Mouse (Mus musculus) heart, postnatal 0 days (tissue): ENCODE measurements at regions not wholly inside any gene's neighbourhood (a gene's known extent, or its start where the extent isn't known, plus 50 kb on each side); places are given as distances from the start of the nearest gene placed in this dataset.

Experiments
- CTCF ChIP-seq: IDR thresholded peaks from 2 replicates; pipeline ENCODE4 v1.5.1; 2016; ENCODE audit warnings: antibody characterized with exemption, control low read depth, low read depth
- EP300 ChIP-seq: IDR thresholded peaks from 2 replicates; pipeline ENCODE4 v1.6.1; 2016; ENCODE audit warnings: antibody characterized with exemption, low read depth

GRCm38 (mm10) chr5:118857001-118857400 lies 296.5 kb downstream of the Med13l start:
- no peak for TF ChIP-seq CTCF
- TF ChIP-seq EP300: no peak
